Mouse (Mus musculus) neural tube, embryonic 10.5 days (tissue): Measurements from ENCODE around the gene Naa15.
A peak's percentile ranks its signal among the peaks of the same experiment; 100 is the strongest.
"Not testable (repeated sequence)": the region's sequence is repeated elsewhere in the genome, so short reads cannot be mapped to it uniquely, and the experiment has no call there.

Experiments
- DNase-seq: peaks from one replicate; pipeline ENCODE4 v3.0.0-alpha.2; 2017; ENCODE audit warnings: low spot score; ENCODE audit errors: extremely low spot score

The Naa15 gene

DNA sequence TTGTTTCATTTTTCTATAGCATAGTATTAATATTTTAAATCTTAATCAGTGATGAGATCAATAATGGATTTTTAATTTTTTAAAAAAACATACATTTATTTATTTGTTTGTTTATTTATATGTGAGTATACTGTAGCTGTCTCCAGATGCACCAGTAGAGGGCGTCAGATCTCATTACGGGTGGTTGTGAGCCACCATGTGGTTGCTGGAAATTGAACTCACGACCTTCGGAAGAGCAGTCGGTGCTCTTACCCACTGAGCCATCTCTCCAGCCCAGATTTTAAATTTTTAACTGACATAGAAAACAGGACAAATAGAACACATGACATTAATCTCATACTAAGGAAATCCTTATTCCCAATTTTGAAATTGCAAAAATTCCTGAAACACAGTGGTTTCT is 19.4 kb downstream of the Naa15 start:
- not testable (repeated sequence) for DNase-seq

DNA sequence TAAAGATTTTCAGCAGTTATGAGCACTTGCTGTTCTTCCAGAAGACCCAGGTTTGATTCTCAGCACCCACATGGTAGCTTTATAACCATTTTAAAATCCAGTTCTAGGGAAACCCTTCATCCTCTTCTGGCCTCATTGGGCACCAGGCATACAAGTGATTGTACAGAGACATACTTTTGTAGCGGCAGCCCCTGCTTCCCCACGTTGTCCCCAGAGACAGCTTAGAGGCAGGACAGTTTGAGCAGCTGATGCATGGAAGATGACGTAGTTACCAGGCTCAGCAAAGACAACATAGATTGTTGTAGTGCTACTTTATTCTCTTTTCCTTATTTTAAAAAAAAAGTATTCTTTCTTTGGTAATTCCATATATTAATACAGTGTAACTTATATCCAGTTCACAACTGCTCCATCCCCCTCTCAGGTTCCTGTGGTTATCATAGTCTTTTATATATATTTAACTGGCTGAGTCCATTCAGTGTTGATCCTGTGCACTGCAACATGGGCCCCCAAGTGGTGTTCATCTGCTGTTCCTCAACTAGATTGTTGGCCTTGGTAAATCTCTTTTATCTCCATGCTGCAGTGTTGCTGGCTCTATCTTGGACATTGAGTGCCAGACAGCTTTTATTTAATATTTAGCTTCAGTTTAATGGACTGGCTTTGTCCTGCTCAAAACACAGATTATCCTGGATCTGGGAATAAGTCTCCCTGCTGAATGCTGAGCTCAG is 20.1 kb downstream of the Naa15 start:
- no peak for DNase-seq

DNA sequence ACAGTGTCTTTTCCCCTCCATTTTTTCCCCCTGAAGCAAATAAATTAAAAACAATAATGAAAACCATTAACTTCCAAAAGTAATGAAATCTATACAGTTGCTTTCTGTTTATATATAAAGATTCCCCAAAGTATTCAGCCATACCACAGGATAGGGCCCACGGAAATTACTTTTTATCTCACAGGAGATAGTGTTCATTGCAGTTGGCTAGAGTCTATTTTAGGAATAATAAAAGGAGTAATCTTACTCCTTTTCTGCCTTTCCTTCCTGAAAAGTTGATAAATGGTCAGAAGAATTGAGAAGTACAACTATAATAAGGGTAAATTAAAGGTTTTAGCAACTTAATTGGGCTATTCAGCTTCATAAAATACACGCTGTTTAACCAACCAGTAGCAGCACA is 53.6 kb downstream of the Naa15 start:
- no peak for DNase-seq

- DNase-seq: no peak
Observed at GRCm38 (mm10) chr3:51475706-51476105, 60.8 kb downstream of the Naa15 start.

DNA sequence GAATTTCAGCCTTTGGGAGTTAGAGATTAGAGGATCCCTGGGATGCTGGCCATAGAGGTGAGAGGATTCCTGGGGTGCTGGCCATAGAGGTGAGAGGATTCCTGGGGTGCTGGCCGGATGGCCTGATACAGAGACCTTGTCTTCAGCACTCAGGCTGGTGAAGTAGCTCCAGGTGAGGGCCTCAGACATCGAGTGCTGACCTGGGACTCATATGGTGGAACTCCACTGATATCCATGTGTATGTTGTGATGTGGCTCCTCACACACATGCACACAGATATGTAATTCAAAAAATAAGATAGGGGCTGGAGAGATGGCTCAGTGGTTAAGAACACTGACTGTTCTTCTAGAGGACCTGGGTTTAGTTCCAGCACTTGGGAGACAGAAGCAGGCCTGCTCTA is 64.9 kb downstream of the Naa15 start:
- DNase-seq: no peak

DNA sequence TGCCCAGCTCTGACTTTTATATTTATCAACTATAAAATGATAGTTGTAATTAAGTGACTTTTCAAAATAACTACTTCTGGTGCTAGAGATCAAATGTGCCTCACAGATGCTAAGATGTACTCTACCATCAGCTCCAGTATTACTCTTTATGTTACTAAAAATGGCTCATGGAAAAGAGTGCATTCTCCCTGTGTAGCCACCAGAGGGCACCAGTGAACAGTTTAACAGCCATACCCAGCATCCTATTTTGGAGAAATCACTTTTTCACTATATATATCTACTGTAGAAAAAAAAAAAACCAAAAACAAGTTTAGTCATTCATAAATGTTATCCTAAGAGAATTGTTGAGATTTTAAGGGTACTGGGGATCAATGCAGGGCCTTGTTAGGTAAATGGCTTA is 66.1 kb downstream of the Naa15 start:
- DNase-seq: peak; percentile 55

GRCm38 (mm10) chr3:51481881-51482280 is 66.9 kb downstream of the Naa15 start:
- DNase-seq: no peak

DNA sequence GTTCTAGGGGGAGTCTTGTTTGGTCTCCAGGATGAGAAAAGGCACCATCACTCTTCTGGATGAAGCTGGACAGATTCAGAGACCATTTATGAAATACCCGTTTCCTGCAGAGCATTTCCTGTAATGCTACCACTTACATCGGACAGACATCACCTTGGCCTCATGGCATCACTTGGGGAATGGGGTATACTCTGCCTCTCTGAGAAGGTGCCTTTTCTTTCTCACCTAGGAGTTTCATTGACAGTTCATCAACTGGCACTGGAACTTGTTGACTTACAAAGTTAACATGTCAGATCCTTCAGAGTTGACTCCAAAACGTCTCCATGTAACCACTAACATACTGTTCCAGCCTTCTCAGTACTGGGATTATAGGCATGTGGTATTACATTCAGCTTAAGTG is 67.8 kb downstream of the Naa15 start:
- DNase-seq: no peak

DNA sequence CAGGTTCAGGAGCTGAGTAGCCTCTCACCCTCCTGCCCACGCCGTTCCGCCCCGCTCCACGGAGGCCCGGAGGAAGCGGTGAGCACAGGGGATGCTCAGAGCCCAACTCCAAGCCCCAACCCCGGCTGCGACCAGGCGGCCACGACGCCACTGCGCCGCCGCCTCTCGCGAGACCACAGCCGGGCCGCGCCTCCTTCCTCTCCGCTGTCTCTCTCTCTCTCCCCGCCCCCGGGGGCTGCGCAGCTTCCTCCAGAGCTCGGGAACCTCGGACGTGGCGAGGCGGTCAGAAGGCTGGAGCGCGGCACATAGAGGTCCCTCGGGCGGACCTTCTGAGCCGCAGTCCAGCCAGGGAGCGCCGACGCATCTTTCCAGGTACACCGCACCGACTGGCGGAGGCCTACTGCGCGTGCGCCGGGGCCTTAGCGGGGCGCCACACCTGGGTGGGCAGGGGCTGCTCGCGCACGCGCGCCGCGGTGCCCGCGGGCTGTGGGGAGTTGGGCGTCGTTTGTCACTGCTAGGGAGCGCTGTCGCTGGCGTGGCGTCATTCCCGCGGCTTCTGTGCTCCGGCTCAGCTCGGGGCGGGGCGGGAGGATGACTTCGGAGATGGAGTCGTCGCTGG is 68.9 kb downstream of the Naa15 start, which contains the start of gene Rab33b:
TSS of gene Rab33b (plus strand) at position 180 of the 619 bp plus-strand sequence.
- peak; percentile 98 for DNase-seq

DNA sequence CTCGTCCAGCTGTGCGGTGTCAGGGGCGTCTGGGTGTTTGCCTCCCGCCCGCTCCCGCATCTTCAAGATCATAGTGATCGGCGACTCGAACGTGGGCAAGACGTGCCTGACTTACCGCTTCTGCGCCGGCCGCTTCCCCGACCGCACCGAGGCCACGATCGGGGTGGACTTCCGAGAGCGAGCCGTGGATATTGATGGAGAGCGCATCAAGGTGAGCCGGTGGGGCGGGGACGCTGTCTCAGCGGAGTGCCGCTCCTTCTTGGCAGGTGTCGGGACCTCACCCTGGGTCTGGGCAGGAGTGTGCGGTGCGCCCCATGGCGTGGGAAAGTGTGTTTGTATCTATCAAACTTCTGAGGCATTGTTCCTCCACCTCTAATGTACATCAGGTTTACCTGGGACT is 69.4 kb downstream of the Naa15 start:
- no peak for DNase-seq

DNA sequence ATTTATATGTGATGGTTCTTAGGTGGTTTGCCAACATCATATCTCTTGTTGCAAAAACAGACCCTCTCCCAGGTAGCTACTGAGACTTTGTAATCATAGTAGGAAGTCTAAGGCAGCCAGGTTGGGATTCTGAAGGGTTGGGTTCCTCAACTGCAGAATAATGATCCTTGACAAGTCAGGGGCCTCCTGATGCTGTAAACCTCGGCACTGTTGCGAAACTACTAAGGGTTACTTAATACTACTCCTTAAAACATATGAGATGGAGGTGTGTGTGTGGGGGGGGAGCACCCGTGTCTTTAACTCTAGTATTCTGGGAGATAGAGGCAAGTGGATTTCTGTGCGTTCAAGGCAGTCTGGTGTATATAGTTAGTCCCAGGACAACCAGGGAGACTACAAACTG is 70.4 kb downstream of the Naa15 start:
- DNase-seq: no peak

GRCm38 (mm10) chr3:51486491-51487195 is 71.7 kb downstream of the Naa15 start:
- no peak for DNase-seq

DNA sequence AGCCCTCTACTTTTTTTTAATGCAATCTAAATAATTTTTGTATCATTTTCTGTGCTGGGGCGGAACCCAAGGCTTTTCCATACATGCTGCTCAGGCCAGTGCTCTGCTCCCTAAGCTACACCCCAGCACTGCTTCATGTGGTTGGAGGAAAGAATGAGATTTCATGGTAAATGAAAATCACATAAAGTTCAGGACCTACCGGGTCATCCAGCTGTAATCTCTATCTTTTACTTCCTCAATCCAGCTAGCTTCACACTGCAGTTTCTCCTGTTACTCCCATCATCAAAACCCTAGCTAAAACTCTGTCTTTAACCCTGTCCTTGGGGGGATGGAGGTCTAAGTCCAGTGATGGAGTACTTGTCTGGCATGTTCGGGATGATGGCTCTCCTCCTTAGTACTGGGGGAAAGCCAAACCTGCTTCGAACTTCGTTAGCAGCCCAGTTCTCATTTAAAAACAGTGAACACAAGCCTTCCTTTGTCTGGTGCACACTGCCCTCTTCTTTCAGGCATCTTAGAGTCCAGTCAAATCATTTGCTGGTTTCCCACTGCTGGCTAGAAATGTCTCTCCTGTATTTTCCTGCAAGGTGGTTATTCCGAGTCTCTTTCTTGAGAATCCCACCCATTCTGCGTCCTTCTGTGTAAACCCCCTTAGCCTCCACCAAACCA is 75.3 kb downstream of the Naa15 start:
- DNase-seq: no peak

DNA sequence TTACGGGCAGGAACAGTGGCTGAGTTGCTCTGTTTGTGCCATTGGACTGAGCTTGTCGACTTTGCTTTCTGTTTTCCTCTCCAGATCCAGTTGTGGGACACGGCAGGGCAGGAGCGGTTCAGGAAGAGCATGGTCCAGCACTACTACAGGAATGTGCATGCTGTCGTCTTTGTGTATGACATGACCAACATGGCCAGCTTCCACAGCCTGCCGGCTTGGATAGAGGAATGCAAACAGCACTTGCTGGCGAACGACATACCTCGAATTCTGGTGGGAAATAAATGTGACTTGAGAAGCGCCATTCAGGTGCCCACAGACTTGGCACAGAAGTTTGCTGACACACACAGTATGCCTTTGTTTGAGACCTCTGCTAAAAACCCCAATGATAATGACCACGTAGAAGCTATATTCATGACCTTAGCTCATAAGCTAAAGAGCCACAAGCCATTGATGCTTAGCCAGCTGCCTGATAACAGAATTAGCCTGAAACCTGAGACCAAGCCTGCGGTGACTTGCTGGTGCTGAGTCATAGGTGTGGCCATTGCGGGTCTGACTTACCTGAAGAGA is 78.4 kb downstream of the Naa15 start:
- no peak for DNase-seq

- DNase-seq: no peak
Observed at GRCm38 (mm10) chr3:51494466-51494865, 79.5 kb downstream of the Naa15 start.

GRCm38 (mm10) chr3:51495646-51496045 is 80.7 kb downstream of the Naa15 start:
- DNase-seq: no peak

- no peak for DNase-seq
Observed at GRCm38 (mm10) chr3:51497978-51498377, 83.0 kb downstream of the Naa15 start.

- DNase-seq: no peak
Observed at GRCm38 (mm10) chr3:51498659-51499058, 83.7 kb downstream of the Naa15 start.

GRCm38 (mm10) chr3:51499876-51500275 is 84.9 kb downstream of the Naa15 start:
- DNase-seq: no peak

DNA sequence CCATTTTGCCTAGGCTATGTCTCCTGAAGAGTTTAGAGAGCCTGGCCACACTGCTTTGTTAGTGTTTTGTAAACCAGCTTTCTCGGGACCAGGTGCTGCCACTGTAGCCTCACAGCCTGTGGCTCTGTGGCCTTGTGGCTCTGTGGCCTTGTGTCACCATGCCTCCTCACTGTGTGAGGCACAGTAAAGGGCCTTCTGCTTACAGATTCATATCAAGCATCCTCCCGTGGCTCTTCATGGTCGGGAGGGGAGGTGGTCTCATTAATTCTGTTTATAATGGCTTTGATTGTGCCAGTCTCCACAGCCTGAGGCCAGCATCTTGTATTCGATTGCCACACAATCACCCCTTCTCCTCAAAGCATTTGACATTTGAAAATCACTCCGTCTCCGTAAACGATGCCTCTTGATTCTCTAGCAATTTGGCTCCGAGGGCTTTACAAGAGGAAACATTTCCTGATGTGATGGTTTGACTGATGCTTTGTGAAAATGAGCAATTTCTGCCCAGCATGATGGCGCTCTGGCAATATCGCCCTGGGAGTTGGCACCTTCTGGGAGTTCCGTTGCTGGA is 89.5 kb downstream of the Naa15 start:
- DNase-seq: no peak

- peak; percentile 57 for DNase-seq
Observed at GRCm38 (mm10) chr3:51505465-51505864, 90.5 kb downstream of the Naa15 start.
